Mouse (Mus musculus) liver, embryonic 11.5 days (tissue): ENCODE data around the gene Nxt1. TPM values are rescaled to one million over a fixed set of nuclear protein-coding genes. Genes with fewer than 3 reads are reported as not detected.

Source experiments
- ATAC-seq: fragments of 200-750 bp; cut with Nextera tagmentation; replicated peaks from 2 replicates; pipeline ENCODE4 v1.8.0; 2017; ENCODE audit warnings: moderate number of reproducible peaks, mild to moderate bottlenecking, moderate TSS enrichment, moderate library complexity; ENCODE audit not compliant: low FRiP score
- DNase-seq: peaks from one replicate; pipeline ENCODE4 v3.0.0-alpha.2; 2017; ENCODE audit warnings: low spot score
- H3K27ac ChIP-seq: fragments of 300-500 bp; sonication (generic); 2 replicates; pipeline ENCODE4 v1.5.1; 2014; ENCODE audit warnings: mild to moderate bottlenecking, low read depth, low read length, control low read depth
- H3K27me3 ChIP-seq: fragments of 300-500 bp; sonication (generic); replicated peaks from 2 replicates; pipeline ENCODE4 v1.6.1; 2014; ENCODE audit warnings: low read length, mixed read lengths; ENCODE audit not compliant: control insufficient read depth, insufficient read depth
- H3K36me3 ChIP-seq: fragments of 300-500 bp; sonication (generic); 2 replicates; pipeline ENCODE4 v1.6.1; 2014; ENCODE audit warnings: mild to moderate bottlenecking, low read length, moderate library complexity, mixed read lengths; ENCODE audit not compliant: control insufficient read depth, insufficient read depth
- H3K4me1 ChIP-seq: fragments of 300-500 bp; sonication (generic); replicated peaks from 2 replicates; pipeline ENCODE4 v1.6.1; 2014; ENCODE audit warnings: low read length, mixed read lengths; ENCODE audit not compliant: control insufficient read depth, insufficient read depth
- H3K4me2 ChIP-seq: fragments of 300-500 bp; sonication (generic); 2 replicates; pipeline ENCODE4 v1.6.1; 2014; ENCODE audit warnings: mild to moderate bottlenecking, control low read depth, moderate library complexity
- H3K4me3 ChIP-seq: fragments of 300-500 bp; sonication (generic); 2 replicates; pipeline ENCODE4 v1.5.1; 2014; ENCODE audit warnings: low read depth, low read length, control low read depth
- H3K9ac ChIP-seq: fragments of 300-500 bp; sonication (generic); 2 replicates; pipeline ENCODE4 v1.6.1; 2014; ENCODE audit warnings: low read depth, low read length, control low read depth
- H3K9me3 ChIP-seq: fragments of 300-500 bp; sonication (generic); 2 replicates; pipeline ENCODE4 v1.6.1; 2016; ENCODE audit warnings: low read length, inconsistent platforms, mixed read lengths; ENCODE audit not compliant: control insufficient read depth
- WGBS: fragments of 180-500 bp; shearing (Covaris S2); extraction: QIAGEN DNeasy Blood & Tissue Kit; methylation state at CpG from one replicate; pipeline ENCODE4 v1.1.7; 2014; 5-methylcytosine and 5-hydroxymethylcytosine counted together
- polyA plus RNA-seq: library from polyadenylated mRNA; unstranded; fragments of >200 nt; fragmentation: Nextera tagmentation; extraction: Ambion mirVana; gene quantifications from 2 replicates; pipeline ENCODE4 v1.2.1, GENCODE M21; 2014

The Nxt1 gene
- polyA plus RNA-seq, 1 experiment from 2014 or later: 108 TPM

GRCm38 (mm10) chr2:148644421-148645000 lies 27.9 kb upstream of the Nxt1 start:
- Histone ChIP-seq H3K9ac (no peak overlapping the region), H3K4me3 (no peak overlapping the region), H3K36me3 (no peaks in the 10 kb centered on the region), H3K27ac (no peak overlapping the region), H3K27me3 (no peaks in the 10 kb centered on the region), H3K4me2 (no peak overlapping the region), H3K4me1 (no peaks in the 10 kb centered on the region), H3K9me3 (no peaks in the 10 kb centered on the region)
- ATAC-seq (no peak), DNase-seq (no peak)
- WGBS: 75% methylated on average over 6 of the region's 6 CpGs

- no peak for ATAC-seq
- Histone ChIP-seq H3K9me3 (no peaks in the 10 kb centered on the region), H3K27ac (no peak overlapping the region), H3K27me3 (no peaks in the 10 kb centered on the region), H3K4me3 (no peak overlapping the region), H3K9ac (no peak overlapping the region), H3K4me2 (no peak overlapping the region), H3K4me1 (no peaks in the 10 kb centered on the region), H3K36me3 (no peaks in the 10 kb centered on the region)
- no peak for DNase-seq
- 63% methylated on average over 3 of the region's 3 CpGs for WGBS
Measured at GRCm38 (mm10) chr2:148650587-148651357, 21.6 kb upstream of the Nxt1 start.

DNA sequence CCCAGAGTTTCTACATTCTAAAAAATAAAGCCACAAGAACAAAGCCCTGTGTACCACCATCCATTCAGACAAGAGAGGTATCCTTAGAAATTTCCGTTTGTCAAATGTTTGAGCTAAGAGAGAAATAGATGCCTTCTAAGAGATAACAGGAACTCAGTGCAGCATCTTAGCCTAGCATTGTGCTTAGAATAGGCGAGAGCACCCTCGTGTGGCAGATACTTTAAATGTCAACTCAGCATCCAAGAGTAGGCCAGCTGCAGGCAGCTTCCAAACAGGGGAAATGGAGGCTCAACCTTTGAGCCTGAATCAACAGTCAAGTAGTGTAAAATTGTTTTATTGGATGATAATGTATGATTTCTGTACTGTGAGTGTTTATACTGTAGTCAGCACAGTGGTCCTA lies 17.4 kb upstream of the Nxt1 start:
- Histone ChIP-seq H3K9ac (no peak overlapping the region), H3K4me1 (no peaks in the 10 kb centered on the region), H3K4me3 (no peak overlapping the region), H3K9me3 (no peaks in the 10 kb centered on the region), H3K27me3 (no peaks in the 10 kb centered on the region), H3K36me3 (no peaks in the 10 kb centered on the region), H3K4me2 (no peak overlapping the region), H3K27ac (no peak overlapping the region)
- WGBS: 0% methylated on average over 3 of the region's 3 CpGs
- DNase-seq: no peak
- ATAC-seq: peak; percentile 64; the same call in 1 of the 2 replicates

GRCm38 (mm10) chr2:148663458-148663857 lies 8.9 kb upstream of the Nxt1 start:
- Histone ChIP-seq H3K4me2 (no peak overlapping the region), H3K9ac (no peak overlapping the region), H3K36me3 (no peaks in the 10 kb centered on the region), H3K4me3 (no peak overlapping the region), H3K27me3 (no peaks in the 10 kb centered on the region), H3K4me1 (no peaks in the 10 kb centered on the region), H3K9me3 (no peaks in the 10 kb centered on the region), H3K27ac (no peak overlapping the region)
- ATAC-seq (no peak), DNase-seq (no peak)
- 91% methylated on average over 1 of the region's 1 CpGs for WGBS

- H3K27ac ChIP-seq: peak overlapping the region; percentile 42; the same call in 1 of the 2 replicates
- H3K27me3 ChIP-seq: no peaks in the 10 kb centered on the region
- peak; percentile 70 for DNase-seq
- H3K9me3 ChIP-seq: no peaks in the 10 kb centered on the region
- H3K4me2 ChIP-seq: peak overlapping the region; percentile 52
- 0 out of 2 replicates have a peak, but pooled peaks have one; percentile 4 for ATAC-seq
- WGBS: 27% methylated on average over 26 of the region's 26 CpGs
- peaks cover 36% of the 10 kb centered on the region for H3K4me1 ChIP-seq
- peak overlapping the region; percentile 40 for H3K4me3 ChIP-seq
- H3K9ac ChIP-seq: peak overlapping the region; percentile 18; the same call in 1 of the 2 replicates
- H3K36me3 ChIP-seq: peaks cover 16% of the 10 kb centered on the region
Measured at GRCm38 (mm10) chr2:148677801-148678200, 5.4 kb downstream of the Nxt1 start.

- H3K36me3 ChIP-seq: peaks cover 18% of the 10 kb centered on the region
- H3K9ac ChIP-seq: no peak overlapping the region
- ATAC-seq (no peak), DNase-seq (no peak)
- WGBS: 21% methylated on average over 9 of the region's 9 CpGs
- no peaks in the 10 kb centered on the region for H3K9me3 ChIP-seq
- H3K27ac ChIP-seq: peak overlapping the region; percentile 71
- peaks cover 32% of the 10 kb centered on the region for H3K4me1 ChIP-seq
- peak overlapping the region; percentile 70 for H3K4me2 ChIP-seq
- H3K4me3 ChIP-seq: no peak overlapping the region; the same call in 1 of the 2 replicates
- no peaks in the 10 kb centered on the region for H3K27me3 ChIP-seq
Measured at GRCm38 (mm10) chr2:148679346-148679745, 6.9 kb downstream of the Nxt1 start.

DNA sequence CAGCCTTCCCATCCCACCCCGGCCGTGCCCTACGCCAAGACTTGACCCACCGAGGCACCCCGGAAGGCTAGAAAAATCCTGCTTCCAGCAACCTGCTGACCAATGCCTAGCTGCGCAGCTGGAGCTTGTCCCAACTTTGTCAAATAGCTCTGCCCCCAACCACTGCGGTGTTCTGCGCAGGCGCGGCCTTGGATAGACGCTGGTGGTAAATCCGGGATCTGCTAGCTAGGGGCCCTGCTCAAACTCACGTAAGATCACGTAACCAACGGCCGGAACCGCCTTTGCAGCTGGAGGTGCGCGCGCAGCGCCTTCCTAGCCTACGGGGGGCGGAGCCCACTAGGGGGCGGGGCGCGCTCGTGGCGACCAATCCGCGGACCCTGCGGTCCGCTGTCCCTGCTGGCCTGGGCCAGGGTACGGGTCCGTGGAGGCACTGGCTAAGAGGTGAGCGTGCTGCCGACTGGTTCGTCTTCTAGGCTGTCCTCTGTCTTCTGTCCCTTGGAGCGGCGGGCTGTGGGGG lies 8.4 kb downstream of the Nxt1 start, which contains the start of gene Gzf1:
Gzf1 (plus strand) TSS at position 249 of the 517 bp plus-strand sequence.
- H3K9ac ChIP-seq: peak within 1 kb of the TSS; percentile 79
- H3K4me2 ChIP-seq: peak within 1 kb of the TSS; percentile 70
- WGBS: under 1% methylated on average over 39 of the region's 39 CpGs
- H3K9me3 ChIP-seq: no peaks in the 10 kb centered on the region
- H3K4me1 ChIP-seq: peaks cover 28% of the 10 kb centered on the region
- peak; percentile 92 for ATAC-seq
- H3K27me3 ChIP-seq: no peaks in the 10 kb centered on the region
- H3K4me3 ChIP-seq: peak within 1 kb of the TSS; percentile 84
- peaks cover 15% of the 10 kb centered on the region for H3K36me3 ChIP-seq
- peak within 1 kb of the TSS; percentile 91 for H3K27ac ChIP-seq
- DNase-seq: peak; percentile 97

DNA sequence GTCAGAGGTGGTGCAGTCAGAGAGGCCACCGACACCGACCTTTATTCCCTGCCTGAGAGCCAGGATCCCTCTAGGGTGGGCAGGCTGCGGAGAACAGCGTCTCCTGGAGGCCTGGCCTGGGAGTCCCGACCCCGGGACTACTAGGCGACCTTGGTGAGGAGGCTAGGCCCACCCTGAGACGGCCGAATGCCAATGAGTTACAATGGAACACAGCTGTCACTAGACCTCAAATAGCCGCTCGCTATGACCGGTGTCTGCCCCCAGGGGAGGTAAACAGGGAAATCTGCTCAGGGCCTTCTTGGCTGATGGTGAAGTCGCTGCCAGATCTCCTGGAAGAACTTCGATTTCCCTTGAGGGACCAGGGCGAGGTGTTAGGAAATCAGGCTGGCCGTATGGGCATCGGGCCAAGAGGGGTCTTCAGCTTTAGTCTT lies 9.1 kb downstream of the Nxt1 start:
- Histone ChIP-seq H3K27me3 (no peaks in the 10 kb centered on the region), H3K9ac (peak overlapping the region; percentile 79), H3K4me3 (peak overlapping the region; percentile 84), H3K36me3 (peaks cover 9% of the 10 kb centered on the region), H3K9me3 (no peaks in the 10 kb centered on the region), H3K4me1 (peaks cover 28% of the 10 kb centered on the region), H3K27ac (peak overlapping the region; percentile 91), H3K4me2 (peak overlapping the region; percentile 70)
- DNase-seq: no peak
- peak; percentile 74 for ATAC-seq
- WGBS: 9% methylated on average over 17 of the region's 17 CpGs
